Mouse (Mus musculus) lung, embryonic 16.5 days (tissue): Measurements from ENCODE around the gene Rab5b. TPM values are rescaled to one million over a fixed set of nuclear protein-coding genes. Genes with fewer than 3 reads are reported as not detected.
"Not testable (repeated sequence)": the region's sequence is repeated elsewhere in the genome, so short reads cannot be mapped to it uniquely, and the experiment has no call there.

Experiments used
- ATAC-seq: fragments of 200-750 bp; cut with Nextera tagmentation; 2 replicates; pipeline ENCODE4 v1.8.0; 2017; ENCODE audit warnings: low read depth, mild to moderate bottlenecking, moderate library complexity
- H3K27ac ChIP-seq: fragments of 300-500 bp; sonication (generic); 2 replicates; pipeline ENCODE4 v1.5.1; 2014; ENCODE audit warnings: mild to moderate bottlenecking, control low read depth, low read length
- H3K27me3 ChIP-seq: fragments of 300-500 bp; sonication (generic); 2 replicates; pipeline ENCODE4 v1.6.1; 2014; ENCODE audit warnings: low read depth, low read length, mixed read lengths; ENCODE audit not compliant: control insufficient read depth, insufficient read depth
- H3K36me3 ChIP-seq: fragments of 300-500 bp; sonication (generic); 2 replicates; pipeline ENCODE4 v1.6.1; 2014; ENCODE audit warnings: low read length; ENCODE audit not compliant: control insufficient read depth, insufficient read depth
- H3K4me1 ChIP-seq: fragments of 300-500 bp; sonication (generic); replicated peaks from 2 replicates; pipeline ENCODE4 v1.6.1; 2014; ENCODE audit warnings: low read length, mixed read lengths; ENCODE audit not compliant: control insufficient read depth, insufficient read depth
- H3K4me2 ChIP-seq: fragments of 300-500 bp; sonication (generic); 2 replicates; pipeline ENCODE4 v1.6.1; 2014; ENCODE audit warnings: low read depth, low read length, control low read depth
- H3K4me3 ChIP-seq: fragments of 300-500 bp; sonication (generic); 2 replicates; pipeline ENCODE4 v1.5.1; 2014; ENCODE audit warnings: mild to moderate bottlenecking, low read length, control low read depth
- H3K9ac ChIP-seq: fragments of 300-500 bp; sonication (generic); 2 replicates; pipeline ENCODE4 v1.6.1; 2014; ENCODE audit warnings: low read length, control low read depth
- H3K9me3 ChIP-seq: fragments of 300-500 bp; sonication (generic); 2 replicates; pipeline ENCODE4 v1.6.1; 2016; ENCODE audit warnings: low read length; ENCODE audit not compliant: control insufficient read depth
- WGBS: fragments of 180-500 bp; shearing (Covaris S2); extraction: QIAGEN DNeasy Blood & Tissue Kit; methylation state at CpG from one replicate; pipeline ENCODE4 v1.1.7; 2014; 5-methylcytosine and 5-hydroxymethylcytosine counted together
- polyA plus RNA-seq: library from polyadenylated mRNA; unstranded; fragments of >200 nt; fragmentation: Nextera tagmentation; extraction: Ambion mirVana; gene quantifications from 2 replicates; pipeline ENCODE4 v1.2.1, GENCODE M21; 2015

Gene Rab5b
- polyA plus RNA-seq, 1 experiment from 2014 or later, result 87.9 TPM

DNA sequence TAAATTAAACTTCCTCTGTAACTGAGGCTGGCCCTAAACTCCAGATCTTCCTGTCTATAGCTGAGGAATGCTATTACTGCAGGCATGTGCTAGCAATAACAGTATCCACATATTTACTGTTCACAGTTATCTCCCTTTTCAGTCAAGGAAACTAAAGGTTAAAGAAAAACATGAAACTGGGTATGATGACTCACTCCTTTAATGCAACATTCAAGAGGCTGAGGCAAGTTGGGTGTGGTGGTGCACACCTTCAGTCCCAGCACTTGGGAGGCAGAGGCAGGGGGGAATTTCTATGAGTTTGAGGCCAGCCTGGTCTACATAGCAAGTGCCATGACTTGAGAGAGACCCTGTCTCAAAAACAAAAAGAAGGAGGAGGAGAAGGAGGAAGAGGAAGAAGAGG, 35.9 kb upstream of the Rab5b start:
- H3K9ac ChIP-seq, result no peak overlapping the region
- no peak overlapping the region for H3K4me2 ChIP-seq
- H3K27me3 ChIP-seq, result no peaks in the 10 kb centered on the region
- H3K4me3 ChIP-seq, result no peak overlapping the region
- no peak overlapping the region for H3K27ac ChIP-seq
- H3K4me1 ChIP-seq, result no peaks in the 10 kb centered on the region
- ATAC-seq, result no peak
- peaks cover 4% of the 10 kb centered on the region; the same call in 1 of the 2 replicates for H3K36me3 ChIP-seq
- no peaks in the 10 kb centered on the region for H3K9me3 ChIP-seq

GRCm38 (mm10) chr10:128731002-128731433, 35.0 kb upstream of the Rab5b start:
- ATAC-seq, result peak; percentile 64
- Histone ChIP-seq H3K4me1 (no peaks in the 10 kb centered on the region), H3K27ac (no peak overlapping the region), H3K36me3 (peaks cover 4% of the 10 kb centered on the region; the same call in 1 of the 2 replicates), H3K9ac (no peak overlapping the region), H3K4me3 (no peak overlapping the region), H3K4me2 (no peak overlapping the region), H3K9me3 (no peaks in the 10 kb centered on the region), H3K27me3 (no peaks in the 10 kb centered on the region)
- WGBS, result 19% methylated on average over 10 of the region's 10 CpGs

DNA sequence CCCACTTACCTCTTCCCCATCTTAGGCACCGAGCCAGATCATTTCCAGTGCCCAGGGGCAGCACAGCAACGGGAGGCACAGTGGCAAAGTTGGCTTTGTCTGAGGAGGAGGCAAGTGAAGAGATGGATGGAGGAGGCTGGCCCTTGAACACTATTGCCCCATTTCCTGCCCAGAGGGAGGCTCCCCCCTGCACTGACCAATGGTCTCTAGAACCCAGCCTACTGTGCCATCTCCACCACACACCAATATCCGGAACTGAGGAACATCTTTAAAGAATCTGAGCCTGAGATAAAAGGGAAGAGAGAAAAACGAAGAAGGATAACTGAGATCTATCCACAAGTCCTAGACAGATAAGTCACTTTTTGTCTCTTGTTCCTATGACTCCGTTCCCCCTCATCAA, 32.0 kb upstream of the Rab5b start:
- ATAC-seq, result no peak
- Histone ChIP-seq H3K36me3 (peaks cover 2% of the 10 kb centered on the region; the same call in 1 of the 2 replicates), H3K27me3 (no peaks in the 10 kb centered on the region), H3K9ac (no peak overlapping the region), H3K27ac (no peak overlapping the region), H3K4me2 (no peak overlapping the region), H3K4me1 (no peaks in the 10 kb centered on the region), H3K4me3 (no peak overlapping the region), H3K9me3 (no peaks in the 10 kb centered on the region)
- WGBS, result 76% methylated on average over 5 of the region's 5 CpGs

DNA sequence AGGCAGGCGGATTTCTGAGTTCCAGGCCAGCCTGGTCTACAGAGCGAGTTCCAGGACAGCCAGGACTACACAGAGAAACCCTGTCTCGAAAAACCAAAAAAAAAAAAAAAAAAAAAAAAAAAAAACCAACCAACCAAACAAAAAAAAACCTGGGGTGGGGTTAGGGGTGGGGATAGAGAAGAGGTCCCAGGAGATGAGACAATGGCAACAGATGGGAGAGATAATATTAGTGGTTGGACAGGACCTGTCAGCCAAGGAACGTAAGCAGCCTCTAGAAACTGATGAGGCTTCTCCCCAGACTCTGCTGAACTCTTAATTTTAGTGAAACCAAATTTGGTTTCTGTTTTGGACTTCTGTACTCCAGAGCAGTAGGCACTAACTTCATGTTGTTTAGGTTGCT, 29.4 kb upstream of the Rab5b start:
- not testable (repeated sequence) for H3K27ac ChIP-seq, H3K4me3 ChIP-seq, H3K4me1 ChIP-seq, H3K9me3 ChIP-seq, H3K9ac ChIP-seq, H3K36me3 ChIP-seq, ATAC-seq, H3K27me3 ChIP-seq, H3K4me2 ChIP-seq
- 69% methylated on average over 3 of the region's 4 CpGs for WGBS

GRCm38 (mm10) chr10:128715559-128716537, 19.8 kb upstream of the Rab5b start:
- peak; percentile 28; the same call in 1 of the 2 replicates for ATAC-seq
- Histone ChIP-seq H3K4me1 (no peaks in the 10 kb centered on the region), H3K27me3 (no peaks in the 10 kb centered on the region), H3K9ac (no peak overlapping the region), H3K4me3 (no peak overlapping the region), H3K9me3 (no peaks in the 10 kb centered on the region), H3K4me2 (no peak overlapping the region), H3K27ac (no peak overlapping the region), H3K36me3 (0 out of 2 replicates have a peak, but pooled peaks cover 2% of the 10 kb centered on the region)
- 83% methylated on average over 19 of the region's 19 CpGs for WGBS

DNA sequence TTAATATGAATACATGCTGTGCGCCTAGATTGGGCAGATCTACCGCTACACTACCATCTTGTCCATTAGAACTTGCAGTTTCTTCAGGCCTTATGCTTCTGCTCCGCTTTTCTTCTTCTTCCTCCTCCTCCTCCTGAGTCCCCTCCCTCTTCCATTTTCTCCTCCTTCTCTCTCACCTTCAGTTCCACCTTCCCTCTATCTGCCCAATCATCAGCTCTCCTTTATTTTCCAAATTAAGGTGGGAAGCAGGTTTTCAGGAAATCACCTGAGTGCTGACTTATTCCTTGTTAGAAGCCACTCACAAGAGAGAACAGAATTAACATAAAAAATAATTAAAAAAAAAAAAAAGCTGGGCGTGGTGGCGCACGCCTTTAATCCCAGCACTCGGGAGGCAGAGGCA, 15.3 kb upstream of the Rab5b start:
- H3K27me3 ChIP-seq, H3K27ac ChIP-seq, H3K9me3 ChIP-seq, H3K36me3 ChIP-seq, ATAC-seq, H3K9ac ChIP-seq, H3K4me2 ChIP-seq, H3K4me1 ChIP-seq, H3K4me3 ChIP-seq: not testable (repeated sequence)
- WGBS, result 93% methylated on average over 7 of the region's 7 CpGs

DNA sequence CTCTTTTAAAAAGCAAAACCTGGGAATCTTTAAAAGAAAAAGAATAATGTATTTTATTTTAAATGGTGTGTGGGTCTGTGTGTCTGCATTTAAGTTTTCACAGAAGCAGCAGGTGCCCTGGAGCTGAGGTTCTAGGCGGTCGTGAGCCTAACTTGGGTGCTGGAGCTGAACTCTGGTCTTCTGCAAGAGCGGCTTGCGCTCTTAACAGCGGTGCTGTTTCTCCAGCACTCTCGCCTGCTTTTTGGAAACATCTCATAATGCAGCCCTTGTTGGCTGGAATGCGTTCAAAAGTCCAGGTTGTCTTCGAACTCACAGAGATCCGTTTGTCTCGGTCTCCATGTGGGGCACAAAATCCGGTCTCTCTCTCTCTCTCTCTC, 9.2 kb upstream of the Rab5b start:
- no peaks in the 10 kb centered on the region for H3K9me3 ChIP-seq
- 10% methylated on average over 11 of the region's 11 CpGs for WGBS
- H3K4me1 ChIP-seq, result peaks cover 11% of the 10 kb centered on the region
- H3K9ac ChIP-seq, result peak overlapping the region; percentile 69
- H3K4me3 ChIP-seq, result peak overlapping the region; percentile 77
- H3K36me3 ChIP-seq, result peaks cover 14% of the 10 kb centered on the region
- H3K4me2 ChIP-seq, result peak overlapping the region; percentile 68
- no peaks in the 10 kb centered on the region for H3K27me3 ChIP-seq
- peak overlapping the region; percentile 76 for H3K27ac ChIP-seq
- peak; percentile 26 for ATAC-seq

GRCm38 (mm10) chr10:128704491-128705316, 8.6 kb upstream of the Rab5b start, which contains the start of gene Cdk2:
Cdk2 (minus strand) TSS chr10:128705031.
- Histone ChIP-seq H3K27ac (peak within 1 kb of the TSS; percentile 99), H3K9ac (peak within 1 kb of the TSS; percentile 91), H3K4me2 (peak within 1 kb of the TSS; percentile 68), H3K36me3 (peaks cover 19% of the 10 kb centered on the region), H3K9me3 (no peaks in the 10 kb centered on the region), H3K27me3 (no peaks in the 10 kb centered on the region), H3K4me3 (peak within 1 kb of the TSS; percentile 77), H3K4me1 (peaks cover 11% of the 10 kb centered on the region)
- WGBS, result under 1% methylated on average over 61 of the region's 62 CpGs
- ATAC-seq, result peak; percentile 97

GRCm38 (mm10) chr10:128703895-128704294, 7.8 kb upstream of the Rab5b start, which contains the start of gene Pmel:
Pmel (plus strand) TSS chr10:128704195.
- H3K9ac ChIP-seq, result peak within 1 kb of the TSS; percentile 91
- peaks cover 11% of the 10 kb centered on the region for H3K4me1 ChIP-seq
- H3K27ac ChIP-seq, result peak within 1 kb of the TSS; percentile 99
- H3K36me3 ChIP-seq, result peaks cover 27% of the 10 kb centered on the region
- H3K4me2 ChIP-seq, result peak within 1 kb of the TSS; percentile 68
- 8% methylated on average over 4 of the region's 4 CpGs for WGBS
- peak within 1 kb of the TSS; percentile 77 for H3K4me3 ChIP-seq
- no peaks in the 10 kb centered on the region for H3K9me3 ChIP-seq
- ATAC-seq, result no peak
- H3K27me3 ChIP-seq, result no peaks in the 10 kb centered on the region
